Mouse (Mus musculus) T-helper 17 cell (primary cell): ENCODE data around the gene Plekhn1.

ENCODE experiments used
- in situ Hi-C, 2 experiments: fragments of 300-600 bp; cut with MboI, MseI; formaldehyde crosslinking; loops; 1 replicate in 1 of 2; 2 replicates in 1 of 2; pipeline ENCODE4 v1.15.1; 2025; ENCODE audit warnings: high pct_unique_total_duplicates in 2 of 2

The Plekhn1 gene

GRCm38 (mm10) chr4:156234701-156235213 lies at the start of gene Plekhn1:
TSS of gene Plekhn1 (minus strand) at chr4:156234857.
- in situ Hi-C loops: no loop called here

GRCm38 (mm10) chr4:156255078-156255839 lies 20.6 kb upstream of the Plekhn1 start, which contains the start of gene Samd11:
TSS of gene Samd11 (minus strand) at chr4:156255657.
- in situ Hi-C loops: no loop called here

GRCm38 (mm10) chr4:156254361-156255077 lies 19.9 kb upstream of the Plekhn1 start:
- in situ Hi-C loops: loop anchor here in 1 of 2 experiments (5.0 kb wide), 1 partner anchor 78 kb away; the partner anchor contains the start of gene Vmn2r-ps159

- in situ Hi-C loops: loop anchor here in 1 of 2 experiments (5.0 kb wide), 1 partner anchor 79 kb away; the partner anchor contains the start of gene Vmn2r-ps159
These were observed 18.4 kb upstream of the Plekhn1 start for GRCm38 (mm10) chr4:156253043-156253442.

- in situ Hi-C loops: loop anchor here in 1 of 2 experiments (5.0 kb wide), 1 partner anchor 80 kb away; the partner anchor contains the start of gene Vmn2r-ps159
These were observed 18.0 kb upstream of the Plekhn1 start for GRCm38 (mm10) chr4:156252619-156253018.

GRCm38 (mm10) chr4:156252140-156252539 lies 17.5 kb upstream of the Plekhn1 start:
- in situ Hi-C loops: loop anchor here in 1 of 2 experiments (5.0 kb wide), 1 partner anchor 80 kb away; the partner anchor contains the start of gene Vmn2r-ps159

GRCm38 (mm10) chr4:156251081-156251480 lies 16.4 kb upstream of the Plekhn1 start:
- in situ Hi-C loops: loop anchor here in 1 of 2 experiments (5.0 kb wide), 1 partner anchor 81 kb away; the partner anchor contains the start of gene Vmn2r-ps159

- in situ Hi-C loops: loop anchor here (5.0 kb wide), 2 partner anchors 63 to 122 kb away; no protein-coding TSS in a partner anchor
These were observed 14.9 kb upstream of the Plekhn1 start for GRCm38 (mm10) chr4:156249567-156249966.

- in situ Hi-C loops: no loop called here
These were observed 2.2 kb upstream of the Plekhn1 start for GRCm38 (mm10) chr4:156236651-156237447.

GRCm38 (mm10) chr4:156235808-156236533 lies 1.3 kb upstream of the Plekhn1 start, which contains the start of gene Noc2l:
TSS of gene Noc2l (plus strand) at chr4:156236010.
- in situ Hi-C loops: no loop called here

- in situ Hi-C loops: no loop called here
These were observed 708 bp upstream of the Plekhn1 start for GRCm38 (mm10) chr4:156235360-156235770.

- in situ Hi-C loops: no loop called here
These were observed 596 bp downstream of the Plekhn1 start for GRCm38 (mm10) chr4:156234021-156234501.

GRCm38 (mm10) chr4:156228393-156229024 lies 6.1 kb downstream of the Plekhn1 start:
- in situ Hi-C loops: no loop called here

- in situ Hi-C loops: no loop called here
These were observed 6.8 kb downstream of the Plekhn1 start for GRCm38 (mm10) chr4:156227752-156228392.

GRCm38 (mm10) chr4:156224276-156224675 lies 10.4 kb downstream of the Plekhn1 start:
- in situ Hi-C loops: loop anchor here in 1 of 2 experiments (5.0 kb wide), 1 partner anchor 252 kb away; no protein-coding TSS in a partner anchor

- in situ Hi-C loops: loop anchor here in 1 of 2 experiments (5.0 kb wide), 1 partner anchor 248 kb away; no protein-coding TSS in a partner anchor
These were observed 14.7 kb downstream of the Plekhn1 start for GRCm38 (mm10) chr4:156219936-156220335.

GRCm38 (mm10) chr4:156217838-156218237 lies 16.8 kb downstream of the Plekhn1 start:
- in situ Hi-C loops: no loop called here

GRCm38 (mm10) chr4:156217022-156217669 lies 17.5 kb downstream of the Plekhn1 start:
- in situ Hi-C loops: no loop called here
